Mouse (Mus musculus): ENCODE results near the gene Pygl. TPM values are rescaled to one million over a fixed set of nuclear protein-coding genes. Genes with fewer than 3 reads are reported as not detected.
"Not testable (repeated sequence)": the region's sequence is repeated elsewhere in the genome, so short reads cannot be mapped to it uniquely, and the experiment has no call there.

The Pygl gene
- polyA plus RNA-seq, 1 experiment from 2014 or later = 4.9 TPM

DNA sequence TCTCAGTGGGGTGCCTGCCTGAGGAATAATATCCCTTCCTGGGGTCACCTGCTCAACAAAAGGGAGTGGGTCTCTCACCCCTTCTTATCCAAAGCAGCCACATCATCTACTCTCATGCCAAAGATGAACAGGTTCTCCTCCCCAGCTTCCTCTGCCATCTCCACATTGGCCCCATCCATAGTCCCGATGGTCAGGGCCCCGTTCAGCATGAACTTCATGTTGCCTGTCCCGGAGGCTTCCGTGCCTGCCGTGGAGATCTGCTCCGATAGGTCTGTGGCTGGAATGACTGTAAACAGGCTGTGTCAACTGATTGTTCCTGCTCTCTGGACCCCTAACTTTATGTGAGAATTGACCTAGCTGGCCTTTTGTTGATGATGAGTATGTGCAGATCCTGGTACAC, 35.9 kb downstream of the Pygl start:
- Histone ChIP-seq H3K9me3 (replicated peaks; ENCODE audit: control insufficient read depth, low read length) (no peaks in the 10 kb centered on the region), H3K4me3 (ENCODE audit: low read depth, low read length) (no peak overlapping the region), H3K36me3 (ENCODE audit: control insufficient read depth, insufficient read depth, low read length) (no peaks in the 10 kb centered on the region), H3K4me2 (ENCODE audit: low read length) (no peak overlapping the region), H3K9ac (ENCODE audit: low read length) (no peak overlapping the region), H3K27ac (ENCODE audit: low read depth, low read length) (no peak overlapping the region), H3K4me1 (ENCODE audit: control insufficient read depth, insufficient read depth, low read length) (no peaks in the 10 kb centered on the region), H3K27me3 (replicated peaks; ENCODE audit: control insufficient read depth, insufficient read depth, low read length) (no peaks in the 10 kb centered on the region)
- no peak for DNase-seq (ENCODE audit: low spot score)
- no peak for ATAC-seq
- WGBS = 96% methylated on average over 6 of the region's 6 CpGs

DNA sequence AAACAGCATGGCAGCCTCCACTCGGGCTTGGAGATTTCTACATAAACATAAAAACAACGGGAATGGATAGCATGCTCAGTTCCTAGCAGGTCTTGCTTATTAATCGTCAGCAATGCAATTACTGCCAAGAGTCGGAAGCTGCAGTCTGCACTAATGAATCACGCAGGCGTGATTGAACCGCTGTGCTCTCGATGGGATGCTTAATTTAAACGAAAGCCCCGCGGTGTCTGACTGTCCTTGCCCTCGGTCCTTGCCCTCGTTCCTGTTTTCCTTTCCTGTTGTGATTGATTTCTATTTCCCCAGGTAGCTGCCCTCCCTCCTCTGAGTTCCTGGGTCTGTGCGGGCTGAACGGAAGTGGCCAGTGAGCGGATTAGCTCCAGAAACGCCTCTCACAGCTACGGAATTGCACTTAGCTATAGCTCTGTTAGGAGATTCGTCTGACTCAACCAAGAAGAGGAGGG, 39.0 kb downstream of the Pygl start:
- DNase-seq (ENCODE audit: low spot score) = peak; percentile 80
- H3K4me1 ChIP-seq (ENCODE audit: control insufficient read depth, insufficient read depth, low read length) = no peaks in the 10 kb centered on the region
- H3K27me3 ChIP-seq (replicated peaks; ENCODE audit: control insufficient read depth, insufficient read depth, low read length) = no peaks in the 10 kb centered on the region
- peak; percentile 72; the same call in 1 of the 2 replicates for ATAC-seq
- no peaks in the 10 kb centered on the region for H3K9me3 ChIP-seq (replicated peaks; ENCODE audit: control insufficient read depth, low read length)
- peak overlapping the region; percentile 48 for H3K4me2 ChIP-seq (ENCODE audit: low read length)
- H3K4me3 ChIP-seq (ENCODE audit: low read depth, low read length) = peak overlapping the region; percentile 24
- H3K9ac ChIP-seq (ENCODE audit: low read length) = peak overlapping the region; percentile 51
- WGBS = 11% methylated on average over 19 of the region's 19 CpGs
- H3K36me3 ChIP-seq (ENCODE audit: control insufficient read depth, insufficient read depth, low read length) = no peaks in the 10 kb centered on the region
- H3K27ac ChIP-seq (ENCODE audit: low read depth, low read length) = no peak overlapping the region

GRCm38 (mm10) chr12:70184173-70184783, 47.0 kb downstream of the Pygl start:
- no peaks in the 10 kb centered on the region for H3K4me1 ChIP-seq (ENCODE audit: control insufficient read depth, insufficient read depth, low read length)
- no peaks in the 10 kb centered on the region for H3K27me3 ChIP-seq (replicated peaks; ENCODE audit: control insufficient read depth, insufficient read depth, low read length)
- ATAC-seq = no peak
- no peak overlapping the region for H3K9ac ChIP-seq (ENCODE audit: low read length)
- H3K36me3 ChIP-seq (ENCODE audit: control insufficient read depth, insufficient read depth, low read length) = no peaks in the 10 kb centered on the region
- no peaks in the 10 kb centered on the region for H3K9me3 ChIP-seq (replicated peaks; ENCODE audit: control insufficient read depth, low read length)
- DNase-seq (ENCODE audit: low spot score) = no peak
- no peak overlapping the region for H3K4me2 ChIP-seq (ENCODE audit: low read length)
- H3K4me3 ChIP-seq (ENCODE audit: low read depth, low read length) = no peak overlapping the region
- no peak overlapping the region for H3K27ac ChIP-seq (ENCODE audit: low read depth, low read length)
- 82% methylated on average over 22 of the region's 22 CpGs for WGBS

DNA sequence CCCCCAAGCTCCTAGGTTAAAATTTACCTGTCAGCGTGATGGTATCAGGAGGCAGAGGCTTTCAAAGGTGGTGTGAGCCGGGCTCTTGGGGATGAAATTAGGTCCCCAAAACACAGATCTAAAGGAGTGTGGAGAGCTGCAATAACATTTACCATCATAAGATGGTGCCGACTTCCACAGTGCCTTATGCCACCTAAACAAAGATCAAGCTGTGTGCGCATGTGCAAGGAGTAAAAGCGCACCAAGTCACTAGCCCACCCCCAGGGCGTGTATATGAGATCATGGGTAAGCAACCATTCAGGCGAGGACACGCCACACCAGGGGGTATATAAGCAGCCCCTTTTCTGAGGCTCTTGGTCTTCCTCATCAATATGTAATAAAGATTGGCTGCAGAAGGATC, 47.8 kb downstream of the Pygl start:
- not testable (repeated sequence) for H3K36me3 ChIP-seq (ENCODE audit: control insufficient read depth, insufficient read depth, low read length); H3K4me2 ChIP-seq (ENCODE audit: low read length); H3K27ac ChIP-seq (ENCODE audit: low read depth, low read length); H3K27me3 ChIP-seq (replicated peaks; ENCODE audit: control insufficient read depth, insufficient read depth, low read length); H3K9me3 ChIP-seq (replicated peaks; ENCODE audit: control insufficient read depth, low read length); H3K4me3 ChIP-seq (ENCODE audit: low read depth, low read length); ATAC-seq; H3K4me1 ChIP-seq (ENCODE audit: control insufficient read depth, insufficient read depth, low read length); H3K9ac ChIP-seq (ENCODE audit: low read length); DNase-seq (ENCODE audit: low spot score)
- WGBS = 94% methylated on average over 8 of the region's 8 CpGs

- Histone ChIP-seq H3K4me2 (ENCODE audit: low read length) (no peak overlapping the region), H3K9me3 (replicated peaks; ENCODE audit: control insufficient read depth, low read length) (no peaks in the 10 kb centered on the region), H3K9ac (ENCODE audit: low read length) (no peak overlapping the region), H3K27ac (ENCODE audit: low read depth, low read length) (no peak overlapping the region), H3K27me3 (replicated peaks; ENCODE audit: control insufficient read depth, insufficient read depth, low read length) (no peaks in the 10 kb centered on the region), H3K36me3 (ENCODE audit: control insufficient read depth, insufficient read depth, low read length) (no peaks in the 10 kb centered on the region), H3K4me3 (ENCODE audit: low read depth, low read length) (no peak overlapping the region), H3K4me1 (ENCODE audit: control insufficient read depth, insufficient read depth, low read length) (no peaks in the 10 kb centered on the region)
- 85% methylated on average over 1 of the region's 1 CpGs for WGBS
- DNase-seq (ENCODE audit: low spot score) (no peak), ATAC-seq (no peak)
These were observed 61.3 kb downstream of the Pygl start for GRCm38 (mm10) chr12:70169969-70170368.

GRCm38 (mm10) chr12:70167950-70168349, 63.3 kb downstream of the Pygl start:
- 89% methylated on average over 4 of the region's 4 CpGs for WGBS
- no peaks in the 10 kb centered on the region for H3K27me3 ChIP-seq (replicated peaks; ENCODE audit: control insufficient read depth, insufficient read depth, low read length)
- no peak overlapping the region for H3K9ac ChIP-seq (ENCODE audit: low read length)
- no peak overlapping the region for H3K4me3 ChIP-seq (ENCODE audit: low read depth, low read length)
- H3K9me3 ChIP-seq (replicated peaks; ENCODE audit: control insufficient read depth, low read length) = no peaks in the 10 kb centered on the region
- H3K36me3 ChIP-seq (ENCODE audit: control insufficient read depth, insufficient read depth, low read length) = no peaks in the 10 kb centered on the region
- no peak for DNase-seq (ENCODE audit: low spot score)
- no peak overlapping the region for H3K4me2 ChIP-seq (ENCODE audit: low read length)
- H3K27ac ChIP-seq (ENCODE audit: low read depth, low read length) = no peak overlapping the region
- no peaks in the 10 kb centered on the region for H3K4me1 ChIP-seq (ENCODE audit: control insufficient read depth, insufficient read depth, low read length)
- no peak for ATAC-seq

- Histone ChIP-seq H3K27ac (ENCODE audit: low read depth, low read length) (no peak overlapping the region), H3K4me1 (ENCODE audit: control insufficient read depth, insufficient read depth, low read length) (no peaks in the 10 kb centered on the region), H3K9me3 (replicated peaks; ENCODE audit: control insufficient read depth, low read length) (no peaks in the 10 kb centered on the region), H3K4me3 (ENCODE audit: low read depth, low read length) (no peak overlapping the region), H3K36me3 (ENCODE audit: control insufficient read depth, insufficient read depth, low read length) (no peaks in the 10 kb centered on the region), H3K27me3 (replicated peaks; ENCODE audit: control insufficient read depth, insufficient read depth, low read length) (no peaks in the 10 kb centered on the region), H3K4me2 (ENCODE audit: low read length) (no peak overlapping the region), H3K9ac (ENCODE audit: low read length) (no peak overlapping the region)
- no peak for DNase-seq (ENCODE audit: low spot score)
- ATAC-seq = no peak
- 85% methylated on average over 3 of the region's 3 CpGs for WGBS
These were observed 66.5 kb downstream of the Pygl start for GRCm38 (mm10) chr12:70164741-70165140.

- Histone ChIP-seq H3K27me3 (replicated peaks; ENCODE audit: control insufficient read depth, insufficient read depth, low read length) (no peaks in the 10 kb centered on the region), H3K4me1 (ENCODE audit: control insufficient read depth, insufficient read depth, low read length) (no peaks in the 10 kb centered on the region), H3K4me3 (ENCODE audit: low read depth, low read length) (no peak overlapping the region), H3K27ac (ENCODE audit: low read depth, low read length) (no peak overlapping the region), H3K4me2 (ENCODE audit: low read length) (no peak overlapping the region), H3K9me3 (replicated peaks; ENCODE audit: control insufficient read depth, low read length) (no peaks in the 10 kb centered on the region), H3K36me3 (ENCODE audit: control insufficient read depth, insufficient read depth, low read length) (no peaks in the 10 kb centered on the region), H3K9ac (ENCODE audit: low read length) (no peak overlapping the region)
- ATAC-seq (no peak), DNase-seq (ENCODE audit: low spot score) (no peak)
- WGBS = 89% methylated on average over 5 of the region's 5 CpGs
These were observed 70.2 kb downstream of the Pygl start for GRCm38 (mm10) chr12:70161057-70161456.

DNA sequence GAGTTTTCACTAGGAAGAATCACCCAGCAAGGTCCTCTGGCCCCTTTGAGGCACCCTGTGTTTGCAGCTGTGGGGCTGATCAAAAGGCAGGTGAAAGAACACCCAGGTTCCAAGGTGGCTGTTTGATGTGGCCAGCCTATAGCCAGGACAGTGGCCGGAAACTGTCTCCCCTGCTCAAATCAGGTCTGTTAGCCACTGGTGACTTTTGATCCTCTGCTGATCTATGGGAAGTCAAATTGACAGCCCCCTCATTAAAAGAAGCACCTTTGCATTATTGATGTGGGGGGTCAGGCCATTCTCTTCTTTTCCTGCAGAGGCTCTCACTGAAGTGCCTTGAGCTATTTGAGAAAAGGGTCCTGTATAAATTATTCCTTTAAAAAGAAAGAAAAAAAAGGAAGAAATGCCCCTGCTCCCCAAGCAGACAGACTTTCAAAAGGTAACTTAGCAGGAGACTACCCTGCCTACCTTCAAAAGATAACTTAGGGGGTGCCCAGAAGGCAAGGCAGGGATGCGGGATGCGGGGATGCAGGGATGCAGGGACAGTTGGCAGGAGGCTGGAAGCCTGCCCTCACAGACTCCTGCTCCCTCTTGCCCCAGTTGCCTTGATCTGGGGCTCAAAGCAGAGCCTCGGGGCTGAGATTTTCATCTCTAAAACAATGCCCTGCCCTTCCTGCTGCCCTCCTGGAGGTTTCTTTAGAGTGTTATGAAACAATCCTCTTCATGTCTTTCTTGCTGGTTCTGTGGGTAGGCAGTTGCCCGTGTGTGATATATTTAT, 73.8 kb downstream of the Pygl start:
- no peak overlapping the region for H3K4me3 ChIP-seq (ENCODE audit: low read depth, low read length)

More for the DNA sequence above, 73.8 kb downstream of the Pygl start:
- DNase-seq (ENCODE audit: low spot score) (peak; percentile 32), ATAC-seq (peak; percentile 32; the same call in 1 of the 2 replicates)
- Histone ChIP-seq H3K27me3 (replicated peaks; ENCODE audit: control insufficient read depth, insufficient read depth, low read length) (no peaks in the 10 kb centered on the region), H3K4me2 (ENCODE audit: low read length) (no peak overlapping the region), H3K9me3 (replicated peaks; ENCODE audit: control insufficient read depth, low read length) (no peaks in the 10 kb centered on the region), H3K27ac (ENCODE audit: low read depth, low read length) (no peak overlapping the region), H3K4me1 (ENCODE audit: control insufficient read depth, insufficient read depth, low read length) (no peaks in the 10 kb centered on the region), H3K36me3 (ENCODE audit: control insufficient read depth, insufficient read depth, low read length) (no peaks in the 10 kb centered on the region), H3K9ac (ENCODE audit: low read length) (no peak overlapping the region)
- 38% methylated on average over 5 of the region's 5 CpGs for WGBS
